Mouse (Mus musculus): ENCODE measurements at regions not wholly inside any gene's neighbourhood (a gene's known extent, or its start where the extent isn't known, plus 50 kb on each side); places are given as distances from the start of the nearest gene placed in this dataset.

DNA sequence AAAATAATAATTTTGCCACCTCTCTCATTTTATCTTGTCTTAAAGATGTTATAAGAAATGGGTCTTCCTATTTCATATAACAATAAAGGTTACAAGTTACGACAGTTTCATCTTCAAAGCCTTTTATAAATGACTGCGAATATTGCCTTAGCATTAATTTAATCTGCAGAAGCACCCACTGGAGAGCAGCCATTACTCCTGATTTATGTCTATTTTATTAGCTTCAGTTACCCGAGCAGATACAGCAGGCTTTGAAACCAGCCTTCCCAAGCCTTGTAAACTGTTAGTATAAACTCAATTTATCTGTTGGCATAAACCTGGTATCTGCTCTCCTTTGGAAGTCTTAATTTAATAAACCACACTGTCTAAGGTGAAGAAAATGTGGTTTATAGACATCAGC is 2851.6 kb upstream of the Gm6569 start:
- Histone ChIP-seq H3K36me3 (no peaks in the 10 kb centered on the region), H3K4me3 (no peak overlapping the region), H3K9me3 (no peaks in the 10 kb centered on the region), H3K4me2 (replicated peaks) (no peak overlapping the region), H3K4me1 (no peaks in the 10 kb centered on the region), H3K9ac (no peak overlapping the region), H3K27me3 (no peaks in the 10 kb centered on the region), H3K27ac (no peak overlapping the region)
- ATAC-seq (ENCODE audit: low FRiP score, low read depth) = no peak
- WGBS = 50% methylated on average over 3 of the region's 3 CpGs

DNA sequence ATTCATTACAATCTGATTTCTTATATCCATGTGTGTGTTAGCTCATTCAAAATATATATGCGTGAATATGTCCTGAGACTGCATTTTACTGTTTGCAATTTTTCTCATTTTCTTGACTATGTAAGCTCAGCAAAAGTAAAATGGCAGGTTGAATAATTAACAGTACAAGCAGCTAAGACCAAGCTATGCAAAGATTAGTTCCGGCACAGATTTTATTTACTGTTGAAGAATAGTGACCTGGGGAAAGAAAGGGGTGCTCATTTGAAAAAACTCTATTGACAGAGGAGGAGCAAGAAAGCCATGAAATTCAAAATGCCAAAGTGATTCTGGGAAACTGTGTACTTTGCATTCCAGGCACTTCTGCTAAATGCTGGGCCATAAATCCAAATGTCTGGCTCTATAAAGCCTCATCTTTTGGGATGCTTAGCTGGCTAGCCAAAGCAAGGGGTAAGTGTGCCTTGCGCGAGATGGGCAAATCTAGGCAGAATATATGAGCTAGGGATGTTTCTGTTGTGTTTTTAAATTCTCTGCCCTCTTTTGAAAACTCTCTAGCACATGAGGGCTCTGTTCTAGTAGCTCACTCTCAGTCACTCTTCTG is 2846.3 kb upstream of the Gm6569 start:
- Histone ChIP-seq H3K4me2 (replicated peaks) (no peak overlapping the region), H3K4me3 (no peak overlapping the region), H3K9ac (no peak overlapping the region), H3K27ac (no peak overlapping the region), H3K9me3 (no peaks in the 10 kb centered on the region), H3K36me3 (no peaks in the 10 kb centered on the region), H3K27me3 (no peaks in the 10 kb centered on the region), H3K4me1 (no peaks in the 10 kb centered on the region)
- WGBS = 82% methylated on average over 4 of the region's 4 CpGs
- no peak for ATAC-seq (ENCODE audit: low FRiP score, low read depth)

GRCm38 (mm10) chr15:70993397-70993796 is 2841.0 kb upstream of the Gm6569 start:
- no peaks in the 10 kb centered on the region for H3K36me3 ChIP-seq
- no peaks in the 10 kb centered on the region for H3K27me3 ChIP-seq
- no peak overlapping the region for H3K4me3 ChIP-seq
- H3K27ac ChIP-seq = no peak overlapping the region
- no peaks in the 10 kb centered on the region for H3K9me3 ChIP-seq
- H3K9ac ChIP-seq = no peak overlapping the region
- H3K4me1 ChIP-seq = no peaks in the 10 kb centered on the region
- H3K4me2 ChIP-seq (replicated peaks) = no peak overlapping the region
- ATAC-seq (ENCODE audit: low FRiP score, low read depth) = no peak
- 77% methylated on average over 4 of the region's 4 CpGs for WGBS

DNA sequence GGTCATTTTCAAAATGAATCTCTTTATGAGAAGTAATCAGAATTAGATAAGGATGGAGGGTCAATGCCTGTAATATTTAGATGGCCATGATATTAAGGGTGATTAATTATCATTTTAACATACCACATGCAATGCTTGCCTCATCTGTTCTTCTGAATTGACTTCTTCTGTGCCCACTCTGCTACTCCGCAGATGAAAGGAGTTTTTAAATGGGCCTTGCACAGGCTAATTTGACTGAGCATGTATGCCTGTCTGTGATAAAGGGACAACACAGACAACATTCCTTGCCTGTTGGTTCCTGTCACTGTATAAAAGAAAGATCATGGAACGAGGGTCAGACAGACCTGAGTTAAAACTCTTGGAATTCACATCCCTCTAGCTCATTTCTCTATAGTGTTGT is 2824.0 kb upstream of the Gm6569 start:
- no peak overlapping the region for H3K4me2 ChIP-seq (replicated peaks)
- WGBS = 71% methylated on average over 2 of the region's 2 CpGs
- H3K36me3 ChIP-seq = no peaks in the 10 kb centered on the region
- H3K4me3 ChIP-seq = no peak overlapping the region
- no peak overlapping the region for H3K9ac ChIP-seq
- no peak for ATAC-seq (ENCODE audit: low FRiP score, low read depth)
- no peaks in the 10 kb centered on the region for H3K9me3 ChIP-seq
- H3K27ac ChIP-seq = no peak overlapping the region
- H3K4me1 ChIP-seq = no peaks in the 10 kb centered on the region
- no peaks in the 10 kb centered on the region for H3K27me3 ChIP-seq

GRCm38 (mm10) chr15:71010773-71011172 is 2823.6 kb upstream of the Gm6569 start:
- ATAC-seq (ENCODE audit: low FRiP score, low read depth) = no peak
- H3K4me1 ChIP-seq = no peaks in the 10 kb centered on the region
- WGBS = 61% methylated on average over 5 of the region's 5 CpGs

DNA sequence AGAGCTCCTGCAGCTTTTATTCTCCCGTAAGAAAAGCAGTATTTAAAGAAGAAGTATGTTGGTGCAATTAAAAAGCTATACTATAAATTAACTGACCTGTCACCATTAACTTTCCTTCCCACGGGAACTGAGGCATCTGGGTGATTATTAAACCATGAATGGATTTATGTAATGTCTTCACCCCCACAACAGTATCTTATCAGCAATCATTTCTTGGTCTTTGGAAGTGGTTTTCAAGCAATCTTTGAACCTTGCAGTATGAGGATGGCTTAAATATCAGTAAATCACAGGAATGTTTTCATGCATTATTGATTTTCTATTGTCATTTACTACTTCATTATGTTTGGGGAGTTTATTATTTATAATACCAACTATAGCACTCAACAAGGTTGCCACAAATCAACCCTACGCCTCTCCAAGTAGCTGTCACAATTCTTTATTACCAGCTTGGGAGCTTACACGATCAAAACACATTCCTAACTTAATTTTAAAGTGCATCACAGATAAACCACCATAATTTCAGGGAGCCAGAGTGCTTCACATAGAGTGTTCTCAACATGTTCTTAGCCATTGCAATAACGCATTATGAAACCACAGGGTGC is 2780.0 kb upstream of the Gm6569 start:
- no peak overlapping the region for H3K27ac ChIP-seq
- no peak overlapping the region for H3K9ac ChIP-seq
- H3K36me3 ChIP-seq = no peaks in the 10 kb centered on the region
- no peaks in the 10 kb centered on the region for H3K9me3 ChIP-seq
- 67% methylated on average over 5 of the region's 5 CpGs for WGBS
- no peaks in the 10 kb centered on the region for H3K27me3 ChIP-seq
- no peak for ATAC-seq (ENCODE audit: low FRiP score, low read depth)
- no peak overlapping the region for H3K4me3 ChIP-seq
- no peak overlapping the region for H3K4me2 ChIP-seq (replicated peaks)
- H3K4me1 ChIP-seq = no peaks in the 10 kb centered on the region

More at GRCm38 (mm10) chr15:71010773-71011172, 2823.6 kb upstream of the Gm6569 start:
- H3K27me3 ChIP-seq = no peaks in the 10 kb centered on the region
- no peak overlapping the region for H3K27ac ChIP-seq
- H3K4me2 ChIP-seq (replicated peaks) = no peak overlapping the region
- no peaks in the 10 kb centered on the region for H3K36me3 ChIP-seq
- H3K9me3 ChIP-seq = no peaks in the 10 kb centered on the region
- no peak overlapping the region for H3K4me3 ChIP-seq
- no peak overlapping the region for H3K9ac ChIP-seq

DNA sequence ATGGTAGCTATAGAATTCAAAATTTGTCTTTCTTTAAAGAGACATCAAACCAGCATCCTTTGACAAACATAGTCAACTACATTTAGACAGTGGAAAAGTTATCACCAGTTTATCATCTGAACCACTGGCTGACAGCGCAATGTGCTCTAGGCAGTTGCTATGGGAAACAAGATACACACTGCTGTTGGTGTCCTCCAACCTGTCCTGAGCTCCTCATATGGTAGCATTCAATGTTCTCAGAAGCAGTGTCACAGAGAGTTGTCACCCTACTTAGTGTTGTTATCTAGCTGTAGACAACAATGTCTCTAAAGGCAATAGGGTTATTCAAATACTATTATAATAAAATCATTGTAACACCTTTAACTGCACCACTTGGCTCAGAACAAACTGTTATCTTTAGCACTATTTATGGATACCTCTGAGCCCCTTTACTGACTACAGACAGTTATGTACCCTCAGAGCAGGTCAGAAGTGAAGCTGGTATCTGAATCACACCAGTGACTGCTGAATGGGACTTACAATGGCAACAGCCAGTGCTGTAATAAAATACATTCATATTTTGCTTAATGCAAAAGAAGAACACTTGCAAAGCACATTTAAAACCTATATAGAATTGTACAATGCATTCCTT is 2747.9 kb upstream of the Gm6569 start:
- no peak for ATAC-seq (ENCODE audit: low FRiP score, low read depth)
- 94% methylated on average over 1 of the region's 1 CpGs for WGBS
- no peaks in the 10 kb centered on the region for H3K4me1 ChIP-seq
- H3K4me2 ChIP-seq (replicated peaks) = no peak overlapping the region
- H3K9ac ChIP-seq = no peak overlapping the region
- no peak overlapping the region for H3K27ac ChIP-seq
- no peak overlapping the region for H3K4me3 ChIP-seq
- no peaks in the 10 kb centered on the region for H3K36me3 ChIP-seq
- no peaks in the 10 kb centered on the region for H3K27me3 ChIP-seq
- H3K9me3 ChIP-seq = no peaks in the 10 kb centered on the region

GRCm38 (mm10) chr15:71099111-71099510 is 2735.2 kb upstream of the Gm6569 start:
- no peaks in the 10 kb centered on the region for H3K27me3 ChIP-seq
- no peaks in the 10 kb centered on the region for H3K36me3 ChIP-seq
- no peak overlapping the region for H3K4me3 ChIP-seq
- ATAC-seq (ENCODE audit: low FRiP score, low read depth) = no peak
- 76% methylated on average over 3 of the region's 3 CpGs for WGBS
- no peak overlapping the region for H3K9ac ChIP-seq
- H3K4me2 ChIP-seq (replicated peaks) = no peak overlapping the region
- no peaks in the 10 kb centered on the region for H3K4me1 ChIP-seq
- H3K9me3 ChIP-seq = no peaks in the 10 kb centered on the region
- H3K27ac ChIP-seq = no peak overlapping the region

GRCm38 (mm10) chr15:71129802-71130201 is 2704.6 kb upstream of the Gm6569 start:
- no peaks in the 10 kb centered on the region for H3K4me1 ChIP-seq
- no peaks in the 10 kb centered on the region for H3K36me3 ChIP-seq
- no peak for ATAC-seq (ENCODE audit: low FRiP score, low read depth)
- no peaks in the 10 kb centered on the region for H3K9me3 ChIP-seq
- no peak overlapping the region for H3K4me3 ChIP-seq
- no peak overlapping the region for H3K27ac ChIP-seq
- H3K4me2 ChIP-seq (replicated peaks) = no peak overlapping the region
- no peaks in the 10 kb centered on the region for H3K27me3 ChIP-seq
- no peak overlapping the region for H3K9ac ChIP-seq

GRCm38 (mm10) chr15:71157680-71158079 is 2676.7 kb upstream of the Gm6569 start:
- no peaks in the 10 kb centered on the region for H3K27me3 ChIP-seq
- H3K36me3 ChIP-seq = no peaks in the 10 kb centered on the region
- no peak overlapping the region for H3K9ac ChIP-seq
- WGBS = 74% methylated on average over 2 of the region's 2 CpGs
- no peak overlapping the region for H3K27ac ChIP-seq
- H3K4me1 ChIP-seq = no peaks in the 10 kb centered on the region
- H3K9me3 ChIP-seq = no peaks in the 10 kb centered on the region
- no peak overlapping the region for H3K4me3 ChIP-seq
- H3K4me2 ChIP-seq (replicated peaks) = no peak overlapping the region
- no peak for ATAC-seq (ENCODE audit: low FRiP score, low read depth)

DNA sequence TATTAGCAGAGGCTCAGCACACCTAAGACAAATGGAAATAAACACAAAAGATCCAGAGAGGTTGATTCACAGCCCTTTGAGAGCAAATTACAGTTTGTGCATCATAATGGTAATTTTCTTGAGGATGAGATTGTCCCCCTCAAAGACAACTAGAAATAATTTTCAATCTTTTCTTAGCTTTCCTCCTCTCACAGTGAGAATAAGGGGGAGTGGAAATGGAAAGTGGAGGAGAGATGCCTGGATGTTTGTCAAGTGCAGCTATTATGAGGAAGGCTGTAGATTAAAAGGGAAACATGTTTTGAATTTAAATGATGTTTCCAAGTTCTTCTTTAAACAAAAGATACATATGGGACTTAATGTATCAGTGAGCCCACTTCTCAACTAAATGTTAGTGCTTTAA is 2672.3 kb upstream of the Gm6569 start:
- Histone ChIP-seq H3K36me3 (no peaks in the 10 kb centered on the region), H3K9me3 (no peaks in the 10 kb centered on the region), H3K4me3 (no peak overlapping the region), H3K27me3 (no peaks in the 10 kb centered on the region), H3K4me1 (no peaks in the 10 kb centered on the region), H3K9ac (no peak overlapping the region), H3K4me2 (replicated peaks) (no peak overlapping the region), H3K27ac (no peak overlapping the region)
- no peak for ATAC-seq (ENCODE audit: low FRiP score, low read depth)

DNA sequence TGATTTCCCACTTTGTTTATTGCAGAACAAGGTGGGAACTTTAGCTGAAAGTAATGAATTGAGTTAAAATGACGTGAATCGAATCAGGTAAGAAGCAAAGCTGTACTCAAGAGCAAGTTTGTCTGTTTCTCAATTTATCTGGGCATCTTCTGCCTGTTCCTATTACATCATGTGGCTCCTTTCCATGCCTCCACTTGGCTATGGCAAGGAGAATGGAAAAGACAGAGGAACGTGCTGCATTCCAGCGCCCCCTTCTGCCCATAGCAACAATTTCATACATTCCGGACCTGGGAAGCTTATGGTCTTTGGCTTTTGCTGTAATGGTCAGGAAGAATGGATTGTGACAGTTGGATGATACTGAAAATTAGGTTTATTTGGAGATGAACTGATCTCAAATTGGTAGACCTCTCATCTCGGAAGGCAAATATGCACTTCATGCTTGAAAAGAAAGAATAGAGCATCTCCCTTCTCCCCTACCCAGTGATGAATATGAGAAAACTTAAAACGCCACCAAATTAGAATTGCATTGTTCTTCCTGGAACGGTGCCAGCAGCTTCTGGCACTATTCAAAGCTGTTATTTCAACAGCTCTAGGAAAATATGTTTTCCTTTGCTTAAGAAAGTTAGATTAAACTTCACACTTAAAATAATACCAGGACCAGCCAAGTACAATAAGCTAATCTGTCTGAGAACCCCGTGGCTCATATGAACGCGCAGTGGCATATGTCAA is 2639.2 kb upstream of the Gm6569 start:
- Histone ChIP-seq H3K4me1 (no peaks in the 10 kb centered on the region), H3K4me3 (no peak overlapping the region), H3K9ac (no peak overlapping the region), H3K27me3 (no peaks in the 10 kb centered on the region), H3K9me3 (no peaks in the 10 kb centered on the region; the same call in 1 of the 2 replicates), H3K27ac (no peak overlapping the region), H3K36me3 (no peaks in the 10 kb centered on the region), H3K4me2 (replicated peaks) (no peak overlapping the region)
- ATAC-seq (ENCODE audit: low FRiP score, low read depth) = no peak
- WGBS = 55% methylated on average over 11 of the region's 11 CpGs
